Mouse (Mus musculus): ENCODE measurements around the gene Dvl3.
A peak's percentile ranks its signal among the peaks of the same experiment; 100 is the strongest.

The Dvl3 gene

GRCm38 (mm10) chr16:20497980-20498676 is 18.7 kb upstream of the Dvl3 start:
- peak; percentile 8 for DNase-seq (ENCODE audit: low read depth)

- DNase-seq (ENCODE audit: low read depth) = peak; percentile 83
These were observed 17.9 kb upstream of the Dvl3 start, which contains the start of gene Eif2b5 for GRCm38 (mm10) chr16:20498677-20499475. Eif2b5 (plus strand) TSS chr16:20498817.

GRCm38 (mm10) chr16:20506000-20506399 is 10.8 kb upstream of the Dvl3 start:
- no peak for DNase-seq (ENCODE audit: low read depth)

- no peak for DNase-seq (ENCODE audit: low read depth)
These were observed 7.4 kb upstream of the Dvl3 start for GRCm38 (mm10) chr16:20509349-20509748.

GRCm38 (mm10) chr16:20511277-20511847 is 5.4 kb upstream of the Dvl3 start:
- no peak for DNase-seq (ENCODE audit: low read depth)

GRCm38 (mm10) chr16:20516032-20516431 is 750 bp upstream of the Dvl3 start:
- DNase-seq (ENCODE audit: low read depth) = no peak

- DNase-seq (ENCODE audit: low read depth) = no peak
These were observed 434 bp downstream of the Dvl3 start for GRCm38 (mm10) chr16:20517216-20517615.

GRCm38 (mm10) chr16:20517701-20518374 is 1.1 kb downstream of the Dvl3 start:
- DNase-seq (ENCODE audit: low read depth) = no peak

GRCm38 (mm10) chr16:20523886-20524285 is 7.1 kb downstream of the Dvl3 start:
- DNase-seq (ENCODE audit: low read depth) = no peak

GRCm38 (mm10) chr16:20528779-20529178 is 12.0 kb downstream of the Dvl3 start:
- no peak for DNase-seq (ENCODE audit: low read depth)

GRCm38 (mm10) chr16:20529375-20529774 is 12.6 kb downstream of the Dvl3 start:
- no peak for DNase-seq (ENCODE audit: low read depth)

GRCm38 (mm10) chr16:20530941-20531340 is 14.2 kb downstream of the Dvl3 start:
- DNase-seq (ENCODE audit: low read depth) = no peak

GRCm38 (mm10) chr16:20534617-20535295 is 18.0 kb downstream of the Dvl3 start:
- no peak for DNase-seq (ENCODE audit: low read depth)

- peak; percentile 93 for DNase-seq (ENCODE audit: low read depth)
These were observed 18.7 kb downstream of the Dvl3 start, which contains the start of gene Ap2m1 for GRCm38 (mm10) chr16:20535296-20536080. Ap2m1 (plus strand) TSS chr16:20535478.

GRCm38 (mm10) chr16:20536081-20536665 is 19.4 kb downstream of the Dvl3 start:
- DNase-seq (ENCODE audit: low read depth) = no peak

GRCm38 (mm10) chr16:20537071-20537471 is 20.3 kb downstream of the Dvl3 start:
- DNase-seq (ENCODE audit: low read depth) = no peak

- DNase-seq (ENCODE audit: low read depth) = no peak
These were observed 21.0 kb downstream of the Dvl3 start for GRCm38 (mm10) chr16:20537601-20538320.

- no peak for DNase-seq (ENCODE audit: low read depth)
These were observed 22.9 kb downstream of the Dvl3 start for GRCm38 (mm10) chr16:20539649-20540048.

GRCm38 (mm10) chr16:20540438-20540837 is 23.7 kb downstream of the Dvl3 start:
- DNase-seq (ENCODE audit: low read depth) = no peak

GRCm38 (mm10) chr16:20545696-20546095 is 28.9 kb downstream of the Dvl3 start:
- no peak for DNase-seq (ENCODE audit: low read depth)
